Mouse (Mus musculus) right cerebral cortex, adult 2 months (tissue): ENCODE data around the gene Olfr617.
"Not testable (repeated sequence)": the region's sequence is repeated elsewhere in the genome, so short reads cannot be mapped to it uniquely, and the experiment has no call there.

Source experiments
- DNase-seq, 2 experiments: peaks; one replicate each; pipeline ENCODE4 v3.0.0; 2021 to 2022; ENCODE audit warnings: low spot score in 2 of 2

Gene Olfr617

DNA sequence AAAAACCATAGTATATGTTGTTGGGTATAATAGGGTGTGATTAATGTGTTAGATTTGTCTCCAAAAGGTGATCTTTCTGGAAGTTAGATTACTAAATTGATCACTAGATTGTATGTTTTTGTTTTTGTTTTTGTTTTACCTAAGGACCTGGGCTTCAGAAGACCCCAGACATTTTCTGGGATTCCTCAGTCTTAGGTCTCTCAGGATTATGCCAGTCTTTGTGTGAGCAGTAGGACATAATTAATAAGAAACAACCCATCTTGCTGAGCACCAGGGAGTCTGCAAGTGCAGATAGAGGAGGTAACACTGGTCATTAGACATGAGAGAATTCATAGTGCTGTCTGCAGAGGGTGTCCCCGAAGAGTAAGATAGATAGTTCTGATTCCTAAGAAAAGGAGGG is at the start of gene Olfr617:
Gene Olfr617 (plus strand): TSS at position 301 of the 400 bp plus-strand sequence.
- DNase-seq: no peak

- not testable (repeated sequence) for DNase-seq
Measured at GRCm38 (mm10) chr7:103542617-103543016, 30.2 kb upstream of the Olfr617 start, which contains the start of gene Olfr612. Gene Olfr612, minus strand, starts transcription at chr7:103542717.

- no peak for DNase-seq
Measured at GRCm38 (mm10) chr7:103547774-103548173, 25.1 kb upstream of the Olfr617 start, which contains the start of gene Olfr613. Gene Olfr613, plus strand, starts transcription at chr7:103548074.

DNA sequence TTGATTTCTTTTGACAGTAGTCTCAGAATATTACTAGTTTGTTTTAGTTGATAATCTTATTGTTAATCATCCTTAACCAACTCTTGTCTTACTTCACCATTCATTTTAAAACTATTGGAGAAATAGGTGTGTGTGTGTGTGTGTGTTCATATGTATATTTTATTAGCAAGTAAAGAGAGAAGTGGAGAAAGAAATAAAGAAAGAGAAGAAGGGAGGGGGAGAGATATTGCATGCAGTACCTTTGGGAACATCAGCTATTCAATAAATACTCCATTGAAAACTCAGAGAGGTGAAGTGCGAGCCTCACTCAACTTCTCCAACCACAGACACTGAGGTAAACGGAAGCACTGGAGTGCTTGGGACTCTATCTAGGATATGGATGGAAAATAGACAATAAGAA is 17.1 kb upstream of the Olfr617 start, which contains the start of gene Olfr615:
Gene Olfr615 (plus strand): TSS at position 301 of the 400 bp plus-strand sequence.
- DNase-seq: no peak

GRCm38 (mm10) chr7:103569043-103569442 is 3.8 kb upstream of the Olfr617 start, which contains the start of gene Olfr616:
Gene Olfr616, minus strand, starts transcription at chr7:103569143.
- DNase-seq: no peak

DNA sequence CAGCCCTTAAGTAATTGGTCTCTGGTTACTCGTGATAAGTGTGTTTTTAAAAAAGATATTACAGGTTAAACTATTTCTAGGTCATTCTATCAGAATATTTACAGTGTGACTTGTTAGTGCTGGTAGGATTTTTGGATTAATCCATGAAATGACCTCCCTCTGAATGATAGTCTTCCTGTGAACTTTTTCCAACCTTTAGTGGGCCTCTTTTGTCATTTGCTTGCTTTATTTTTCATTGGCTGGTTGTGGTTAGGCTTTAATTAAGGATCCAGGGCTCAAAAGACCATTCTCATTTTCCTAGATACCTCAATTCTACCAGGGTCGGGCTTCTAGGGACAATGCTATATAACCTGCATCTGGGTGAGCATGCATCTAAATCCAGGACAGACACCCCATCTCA is 16.9 kb downstream of the Olfr617 start, which contains the start of gene Olfr618:
Gene Olfr618 (plus strand): TSS at position 301 of the 400 bp plus-strand sequence.
- no peak for DNase-seq

- DNase-seq: no peak
Measured at GRCm38 (mm10) chr7:103600275-103600674, 27.4 kb downstream of the Olfr617 start, which contains the start of gene Olfr619. Gene Olfr619, plus strand, starts transcription at chr7:103600575.

DNA sequence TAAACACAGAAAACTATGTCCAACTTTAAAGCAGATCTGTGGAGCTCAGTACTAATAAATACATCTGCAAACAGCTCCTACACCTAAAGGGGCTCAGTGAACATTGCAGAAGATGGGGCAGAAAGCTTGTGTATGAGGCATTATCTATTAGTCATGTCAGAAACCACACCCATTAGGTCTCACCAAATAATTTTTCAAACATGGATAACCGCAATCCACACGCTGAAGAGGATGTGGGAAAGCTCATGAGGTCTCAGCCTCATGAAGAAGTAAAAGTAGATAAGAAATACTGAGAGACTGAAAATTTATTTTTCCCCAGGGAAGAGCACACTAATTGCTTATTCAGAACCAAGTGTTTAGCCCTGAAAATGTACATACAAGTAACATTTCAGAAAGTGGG is 34.6 kb downstream of the Olfr617 start:
- DNase-seq: no peak

GRCm38 (mm10) chr7:103612434-103612833 is 39.6 kb downstream of the Olfr617 start, which contains the start of gene Olfr620:
Gene Olfr620, minus strand, starts transcription at chr7:103612534.
- no peak for DNase-seq
